Mouse (Mus musculus): ENCODE data around the gene Smim13. TPM values are rescaled to one million over a fixed set of nuclear protein-coding genes. Genes with fewer than 3 reads are reported as not detected.

Gene Smim13
- polyA plus RNA-seq, 1 experiment from 2014 or later = 8.7 TPM

- no peak overlapping the region for H3K4me2 ChIP-seq (ENCODE audit: low read depth, low read length)
- no peaks in the 10 kb centered on the region for H3K27me3 ChIP-seq (replicated peaks; ENCODE audit: control insufficient read depth, insufficient read depth, low read length)
- H3K36me3 ChIP-seq (ENCODE audit: control insufficient read depth, insufficient read depth, low read length) = no peaks in the 10 kb centered on the region
- no peak overlapping the region for H3K27ac ChIP-seq (ENCODE audit: low read length)
- WGBS = 80% methylated on average over 4 of the region's 4 CpGs
- no peak for ATAC-seq
- H3K9me3 ChIP-seq (ENCODE audit: control insufficient read depth, low read length) = no peaks in the 10 kb centered on the region
- H3K4me1 ChIP-seq (ENCODE audit: control insufficient read depth, insufficient read depth, low read length) = peaks cover 11% of the 10 kb centered on the region
- no peak overlapping the region for H3K4me3 ChIP-seq (ENCODE audit: low read length)
- H3K9ac ChIP-seq (ENCODE audit: low read depth, low read length) = no peak overlapping the region
Measured at GRCm38 (mm10) chr13:41326134-41326533, 76.5 kb downstream of the Smim13 start.

Other genes with a start within 250 kb of the Smim13 start
- gene Pak1ip1, start 248.8 kb upstream of the Smim13 start, polyA plus RNA-seq (2015; fragmentation: Nextera tagmentation; extraction: Ambion mirVana) = 82.6 and 87.7 TPM in 2 replicates
- 347 and 351 TPM in 2 replicates for gene Tmem14c, start 233.6 kb upstream of the Smim13 start, polyA plus RNA-seq (2015; fragmentation: Nextera tagmentation; extraction: Ambion mirVana)
- 0.11 and 0.40 TPM in 2 replicates for gene Mak, start 170.1 kb upstream of the Smim13 start, polyA plus RNA-seq (2015; fragmentation: Nextera tagmentation; extraction: Ambion mirVana)
- not detected in 2 replicates for gene Gcm2, start 138.8 kb upstream of the Smim13 start, polyA plus RNA-seq (2015; fragmentation: Nextera tagmentation; extraction: Ambion mirVana)
- gene Sycp2l, start 135.5 kb upstream of the Smim13 start, polyA plus RNA-seq (2015; fragmentation: Nextera tagmentation; extraction: Ambion mirVana) = 0.16 and 0.18 TPM in 2 replicates
- gene Elovl2, start 29.4 kb upstream of the Smim13 start, polyA plus RNA-seq (2015; fragmentation: Nextera tagmentation; extraction: Ambion mirVana) = 5.7 and 6.3 TPM in 2 replicates
- gene Gm17364, start 24.1 kb downstream of the Smim13 start, polyA plus RNA-seq (2015; fragmentation: Nextera tagmentation; extraction: Ambion mirVana) = not detected in 2 replicates
- gene Nedd9, start 237.5 kb downstream of the Smim13 start, polyA plus RNA-seq (2015; fragmentation: Nextera tagmentation; extraction: Ambion mirVana) = 38.5 and 40.5 TPM in 2 replicates